Mouse (Mus musculus) macrophage (primary cell): ENCODE measurements at regions not wholly inside any gene's neighbourhood (a gene's known extent, or its start where the extent isn't known, plus 50 kb on each side); places are given as distances from the start of the nearest gene placed in this dataset.
"Not testable (repeated sequence)": the region's sequence is repeated elsewhere in the genome, so short reads cannot be mapped to it uniquely, and the experiment has no call there.

ENCODE experiments used
- H3K27ac ChIP-seq: fragments of 350-480 bp; formaldehyde crosslinking; 2 replicates; pipeline ENCODE4 v1.9.0; 2021
- H3K36me3 ChIP-seq: fragments of 350-480 bp; formaldehyde crosslinking; 2 replicates; pipeline ENCODE4 v1.9.0; 2021; ENCODE audit errors: inconsistent target
- H3K4me3 ChIP-seq: fragments of 350-480 bp; formaldehyde crosslinking; 2 replicates; pipeline ENCODE4 v1.9.0; 2021; ENCODE audit errors: inconsistent target
- H3K79me2 ChIP-seq: fragments of 350-480 bp; formaldehyde crosslinking; 2 replicates; pipeline ENCODE4 v1.9.0; 2021; ENCODE audit errors: inconsistent target
- WGBS: methylation state at CpG from one replicate; pipeline ENCODE4 v1.1.7; 2026; ENCODE audit warnings: inconsistent platforms; ENCODE audit not compliant: missing documents; 5-methylcytosine and 5-hydroxymethylcytosine counted together

DNA sequence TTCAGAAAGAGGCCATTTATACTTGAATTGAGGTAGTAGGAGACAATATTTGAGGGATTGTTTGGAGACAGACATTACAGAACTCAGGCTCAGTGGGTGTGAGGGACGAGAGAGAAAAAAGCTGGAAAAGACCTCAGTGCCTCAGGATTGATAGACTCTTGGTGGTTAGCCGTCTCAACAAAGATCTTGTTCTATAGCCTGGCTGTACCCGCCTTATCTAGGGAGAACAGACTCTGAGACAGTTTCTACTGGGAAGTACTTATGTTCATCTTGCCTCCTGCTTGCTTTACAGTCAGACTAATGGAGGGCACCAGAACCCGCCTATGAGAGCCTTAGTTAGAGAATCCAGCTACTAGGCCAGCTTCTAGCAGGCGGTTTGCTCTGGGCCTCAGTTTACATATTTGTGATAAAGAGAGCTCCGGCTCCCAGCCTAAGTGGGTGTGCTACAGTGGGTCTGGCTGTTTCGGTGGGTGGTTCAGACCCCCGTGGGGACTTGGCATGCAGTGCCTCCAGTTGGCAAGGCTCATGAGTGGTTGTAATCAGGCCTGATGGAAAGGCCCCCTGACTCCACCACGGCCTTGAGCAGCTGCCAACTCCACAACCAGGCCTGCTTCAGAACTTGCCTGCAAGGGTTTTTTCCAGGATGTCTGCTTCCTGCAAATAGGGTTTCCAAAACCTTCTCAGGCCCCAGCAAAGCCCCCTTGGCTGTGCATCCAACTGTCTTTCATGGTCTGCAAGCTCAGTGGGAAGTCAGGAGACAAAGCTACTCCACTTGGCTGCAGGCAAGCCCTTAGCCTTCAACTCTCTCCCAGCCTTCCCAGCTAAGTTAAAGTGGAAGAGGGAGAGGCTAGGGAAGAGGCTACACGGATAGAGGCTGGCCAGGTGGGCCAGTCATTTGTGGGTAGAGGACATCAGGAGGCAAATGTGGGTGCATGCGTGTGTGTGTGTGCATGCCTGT is 124.1 kb downstream of the Zfp36l1 start:
- Histone ChIP-seq H3K79me2 (no peaks in the 10 kb centered on the region), H3K27ac (no peak overlapping the region), H3K36me3 (no peaks in the 10 kb centered on the region), H3K4me3 (no peak overlapping the region)
- 79% methylated on average over 10 of the region's 11 CpGs for WGBS

DNA sequence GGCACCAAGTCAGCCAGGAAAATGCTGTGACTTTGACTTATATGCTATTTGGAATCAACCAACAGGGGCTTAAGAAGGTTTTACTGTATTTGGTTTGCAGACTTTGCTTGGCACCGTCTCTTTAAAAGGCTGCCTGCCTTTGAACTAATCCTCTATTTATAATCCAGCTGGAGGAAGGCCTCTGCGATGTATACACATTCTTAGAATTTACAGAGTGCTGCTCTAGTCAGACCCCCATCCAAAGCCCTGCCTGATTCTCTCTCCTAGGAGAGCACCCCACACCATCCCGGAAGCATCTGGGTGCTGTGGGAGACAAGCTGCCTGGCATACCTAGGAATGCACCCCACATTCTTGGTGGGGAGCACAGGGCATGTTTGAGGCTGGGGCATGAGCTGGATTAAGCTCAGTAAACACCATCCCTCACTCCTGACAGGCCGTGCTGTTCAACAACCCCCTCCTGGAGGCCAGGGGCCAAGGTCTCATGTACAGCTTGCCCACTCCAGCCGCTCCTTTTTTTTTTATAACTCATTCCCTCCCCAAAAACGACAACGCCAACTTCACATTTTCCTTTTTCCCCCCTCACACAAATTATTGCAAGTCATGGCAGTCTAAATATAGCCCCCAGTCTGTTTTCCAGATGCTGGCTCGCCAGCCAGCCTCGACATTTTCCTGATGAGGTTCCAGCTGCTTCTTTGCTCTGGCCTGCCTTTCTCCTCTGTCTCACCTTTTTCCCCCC is 126.4 kb downstream of the Zfp36l1 start:
- no peaks in the 10 kb centered on the region for H3K36me3 ChIP-seq
- WGBS: 44% methylated on average over 9 of the region's 9 CpGs
- no peak overlapping the region for H3K4me3 ChIP-seq
- H3K79me2 ChIP-seq: no peaks in the 10 kb centered on the region
- no peak overlapping the region for H3K27ac ChIP-seq

DNA sequence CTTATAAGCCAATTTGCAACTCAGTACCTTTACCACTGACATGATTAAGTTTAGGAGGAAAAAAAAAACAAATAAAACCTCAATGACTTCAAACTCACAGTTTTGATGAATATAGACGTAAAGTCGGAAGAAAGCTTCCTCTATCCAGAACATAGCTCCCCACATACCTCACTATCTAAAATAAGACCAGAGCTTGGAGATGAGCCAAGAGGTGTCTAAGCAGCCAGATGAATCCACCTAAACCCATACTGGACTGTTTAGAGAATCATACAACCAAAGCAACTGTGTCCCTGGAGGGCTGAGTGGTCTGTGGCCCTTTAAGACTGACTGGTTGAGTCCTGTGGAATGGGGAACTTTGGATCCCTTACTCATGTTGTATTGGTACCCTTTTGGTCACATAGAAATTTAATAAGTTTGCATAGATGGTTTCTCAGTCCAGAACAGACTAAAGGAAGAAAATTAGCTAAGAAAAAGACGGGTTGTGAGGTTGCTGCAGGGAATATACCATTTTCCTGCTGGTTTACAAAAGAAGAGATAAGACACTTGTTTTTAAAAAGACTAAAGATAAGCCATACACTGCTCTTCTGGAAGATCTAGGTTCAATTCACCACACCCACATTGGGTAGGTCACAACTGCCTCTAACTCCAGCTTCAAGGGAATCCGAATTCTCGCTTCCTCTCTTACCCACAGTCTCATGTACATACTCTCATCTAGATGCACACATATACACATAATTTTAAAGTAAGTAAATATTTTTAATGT is 127.6 kb downstream of the Zfp36l1 start:
- no peak overlapping the region for H3K27ac ChIP-seq
- no peaks in the 10 kb centered on the region for H3K79me2 ChIP-seq
- H3K4me3 ChIP-seq: no peak overlapping the region
- H3K36me3 ChIP-seq: no peaks in the 10 kb centered on the region
- 89% methylated on average over 5 of the region's 5 CpGs for WGBS

DNA sequence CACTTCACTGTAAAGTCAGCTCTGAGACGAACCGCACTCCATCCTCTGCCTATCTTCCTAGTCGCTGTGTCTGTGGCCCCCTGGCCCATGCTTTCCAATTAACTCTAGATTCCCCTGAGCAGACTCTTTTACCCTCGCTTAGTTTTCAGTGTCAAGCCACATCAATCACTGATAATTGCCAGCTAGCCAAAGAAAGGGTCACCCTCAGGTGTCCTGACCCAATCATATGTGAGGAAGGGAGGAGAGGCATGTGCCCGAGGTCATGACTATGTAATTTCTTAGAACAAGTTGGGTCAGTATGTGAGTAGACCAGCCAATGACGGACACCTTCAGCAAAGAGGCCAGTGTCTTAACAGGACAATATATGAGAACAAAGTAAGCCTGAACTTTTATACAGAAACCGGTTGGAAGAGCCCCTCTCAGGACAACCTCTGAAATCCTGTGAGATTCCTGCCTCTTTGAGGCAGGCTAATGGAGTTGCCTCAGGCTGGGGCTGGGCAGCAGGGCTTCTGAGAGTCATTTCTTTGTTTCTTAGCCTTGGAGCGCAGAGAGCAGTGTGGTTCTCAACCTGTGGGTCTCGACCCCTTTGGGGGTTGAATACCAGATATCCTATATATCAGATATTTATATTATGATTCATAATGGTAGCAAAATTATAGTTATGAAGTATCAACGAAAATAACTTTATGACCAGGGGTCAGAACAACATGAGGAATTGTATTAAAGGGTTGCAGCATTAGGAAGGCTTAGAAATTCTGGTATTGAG is 128.6 kb downstream of the Zfp36l1 start:
- Histone ChIP-seq H3K27ac (no peak overlapping the region), H3K4me3 (no peak overlapping the region), H3K36me3 (no peaks in the 10 kb centered on the region), H3K79me2 (no peaks in the 10 kb centered on the region)
- WGBS: 93% methylated on average over 10 of the region's 10 CpGs

DNA sequence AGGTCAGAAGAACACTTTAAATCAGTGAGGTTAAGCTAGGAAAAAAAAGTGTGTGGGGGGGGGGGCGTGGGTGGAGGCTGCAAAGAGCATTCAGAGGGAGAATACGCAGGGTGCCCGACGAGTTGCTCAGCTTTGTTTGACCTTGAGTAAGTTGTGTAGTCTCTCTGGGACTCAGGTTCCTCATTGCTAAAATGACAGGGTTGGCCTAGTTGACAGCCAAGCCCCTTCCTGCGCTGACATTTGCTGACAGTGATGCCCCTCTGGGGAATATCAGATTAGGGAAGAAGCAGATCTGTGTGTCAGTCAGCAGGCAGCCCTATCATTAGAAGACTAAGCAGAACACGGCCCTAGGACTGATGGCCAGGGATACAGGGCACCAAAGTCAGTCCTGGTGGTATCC is 129.6 kb downstream of the Zfp36l1 start:
- 48% methylated on average over 6 of the region's 6 CpGs for WGBS
- Histone ChIP-seq H3K4me3 (no peak overlapping the region), H3K79me2 (no peaks in the 10 kb centered on the region), H3K27ac (no peak overlapping the region), H3K36me3 (no peaks in the 10 kb centered on the region)

DNA sequence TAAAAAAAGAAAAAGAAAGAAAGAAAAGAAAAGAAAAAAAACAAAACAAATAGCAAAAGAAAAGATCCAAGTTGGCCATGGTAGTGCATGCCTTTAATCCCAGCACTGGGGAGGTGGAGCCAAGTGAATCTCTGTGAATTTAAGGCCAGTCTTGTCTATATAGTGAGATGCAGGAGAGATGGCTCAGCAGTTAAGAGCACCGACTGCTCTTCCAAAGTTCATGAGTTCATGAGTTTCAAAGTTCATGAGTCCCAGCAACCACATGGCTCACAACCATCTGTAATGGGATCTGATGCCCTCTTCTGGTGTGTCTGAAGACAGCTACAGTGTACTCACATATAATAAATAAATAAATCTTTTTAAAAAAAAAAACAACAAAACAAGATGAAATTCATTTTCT is 130.3 kb downstream of the Zfp36l1 start:
- WGBS: 93% methylated on average over 1 of the region's 1 CpGs
- not testable (repeated sequence) for H3K4me3 ChIP-seq, H3K36me3 ChIP-seq, H3K79me2 ChIP-seq, H3K27ac ChIP-seq

DNA sequence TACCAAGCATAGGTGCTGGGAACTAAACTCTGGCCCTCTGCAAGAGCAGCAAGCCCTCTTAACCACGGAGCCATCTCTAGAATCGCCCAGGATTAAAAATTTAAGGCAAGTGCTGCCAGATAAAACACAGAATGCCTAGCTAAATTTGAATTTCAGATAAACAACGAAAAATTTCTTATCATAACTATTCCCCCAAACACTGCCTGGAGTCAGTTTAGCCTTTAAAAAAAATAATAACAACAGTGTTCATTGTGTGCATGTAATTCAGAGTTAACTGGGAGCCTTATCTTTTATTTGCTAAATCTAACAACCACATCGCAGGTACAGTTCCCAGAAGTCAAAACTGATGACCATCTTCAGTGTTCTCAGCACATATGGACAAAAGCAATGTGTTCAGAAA is 132.1 kb downstream of the Zfp36l1 start:
- 89% methylated on average over 4 of the region's 4 CpGs for WGBS
- H3K36me3 ChIP-seq: no peaks in the 10 kb centered on the region
- no peaks in the 10 kb centered on the region for H3K79me2 ChIP-seq
- no peak overlapping the region for H3K27ac ChIP-seq
- H3K4me3 ChIP-seq: no peak overlapping the region

DNA sequence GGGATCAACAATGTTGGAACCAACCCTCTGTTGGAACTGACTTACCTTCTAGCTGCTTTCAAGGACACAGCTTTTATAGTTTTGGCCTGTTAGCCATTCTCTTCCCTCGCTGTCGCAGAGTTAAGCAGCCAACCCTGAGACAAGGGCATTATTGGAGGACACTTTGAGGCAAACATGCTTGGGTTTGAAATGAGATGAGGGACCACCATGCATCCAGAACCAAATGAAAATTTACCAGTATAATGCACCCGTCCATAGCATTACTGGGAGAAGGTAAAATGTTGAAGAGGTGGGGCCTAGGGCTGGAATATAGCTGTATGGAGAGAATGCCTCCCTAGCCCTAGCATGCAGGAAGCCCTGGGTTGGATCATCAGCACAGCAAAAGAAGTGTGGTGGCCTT is 135.7 kb downstream of the Zfp36l1 start:
- WGBS: 93% methylated on average over 3 of the region's 3 CpGs
- no peak overlapping the region for H3K4me3 ChIP-seq
- no peaks in the 10 kb centered on the region for H3K79me2 ChIP-seq
- no peak overlapping the region for H3K27ac ChIP-seq
- H3K36me3 ChIP-seq: no peaks in the 10 kb centered on the region

DNA sequence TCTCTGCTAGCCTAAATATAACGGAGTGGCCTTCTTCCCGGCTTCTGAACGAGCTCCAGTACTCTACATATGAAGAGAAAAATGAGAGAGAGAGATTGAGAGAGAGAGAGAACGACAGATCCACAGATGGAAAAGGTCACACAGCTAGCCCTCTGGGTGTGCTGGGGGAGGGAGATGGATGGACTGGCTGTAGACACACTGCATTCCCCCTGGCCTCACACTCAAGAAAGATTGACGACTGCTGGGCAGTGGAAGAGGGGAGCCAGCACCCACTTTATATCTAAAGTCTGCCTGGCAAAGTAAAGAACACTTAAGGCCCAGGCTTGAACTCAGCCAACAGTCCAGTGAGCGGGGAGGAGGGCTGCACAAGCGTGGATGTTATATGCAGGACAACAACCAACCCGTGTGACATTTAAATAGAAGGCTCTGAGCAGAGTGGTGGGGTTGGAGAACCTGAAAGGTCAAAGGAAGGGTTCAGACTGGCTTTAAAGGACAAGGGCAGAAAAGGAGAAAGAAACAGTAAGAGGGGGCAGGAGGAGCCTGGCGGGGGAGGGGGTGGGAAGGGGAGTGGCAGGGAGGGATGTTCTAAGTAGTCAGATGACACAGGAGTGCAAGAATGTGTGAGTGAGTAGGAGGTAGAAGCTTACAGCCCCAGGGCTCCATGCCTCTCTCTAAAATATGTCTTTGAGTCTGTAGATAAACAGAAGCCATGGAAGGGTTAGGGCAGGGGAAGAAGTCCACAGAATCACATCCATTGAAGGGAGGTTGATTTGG is 137.2 kb downstream of the Zfp36l1 start:
- WGBS: 95% methylated on average over 9 of the region's 9 CpGs
- no peaks in the 10 kb centered on the region for H3K36me3 ChIP-seq

DNA sequence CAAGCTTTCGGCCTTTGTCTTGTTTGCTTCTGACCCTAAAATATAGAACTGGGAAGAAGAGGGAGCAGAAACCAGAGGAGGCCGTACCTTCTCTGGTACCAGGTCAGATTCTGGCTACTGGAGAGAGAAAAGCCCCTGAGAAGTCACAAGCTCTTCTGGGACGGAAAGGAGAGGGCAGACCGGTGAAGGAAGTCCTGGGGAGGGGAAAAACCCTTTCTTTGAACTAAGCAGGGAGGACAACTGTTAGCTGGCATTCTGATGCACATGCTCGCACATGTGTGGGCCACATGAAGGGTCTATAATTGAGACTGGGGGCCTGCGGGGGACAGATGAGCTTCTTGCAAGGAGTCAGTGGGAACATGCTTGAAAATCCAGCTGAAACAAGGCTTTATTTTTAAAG is 137.8 kb downstream of the Zfp36l1 start:
- H3K79me2 ChIP-seq: no peaks in the 10 kb centered on the region
- no peaks in the 10 kb centered on the region for H3K36me3 ChIP-seq
- no peak overlapping the region for H3K4me3 ChIP-seq
- 88% methylated on average over 6 of the region's 6 CpGs for WGBS
- no peak overlapping the region for H3K27ac ChIP-seq

More for the DNA sequence above, 137.2 kb downstream of the Zfp36l1 start:
- no peaks in the 10 kb centered on the region for H3K79me2 ChIP-seq
- H3K27ac ChIP-seq: no peak overlapping the region
- H3K4me3 ChIP-seq: no peak overlapping the region

DNA sequence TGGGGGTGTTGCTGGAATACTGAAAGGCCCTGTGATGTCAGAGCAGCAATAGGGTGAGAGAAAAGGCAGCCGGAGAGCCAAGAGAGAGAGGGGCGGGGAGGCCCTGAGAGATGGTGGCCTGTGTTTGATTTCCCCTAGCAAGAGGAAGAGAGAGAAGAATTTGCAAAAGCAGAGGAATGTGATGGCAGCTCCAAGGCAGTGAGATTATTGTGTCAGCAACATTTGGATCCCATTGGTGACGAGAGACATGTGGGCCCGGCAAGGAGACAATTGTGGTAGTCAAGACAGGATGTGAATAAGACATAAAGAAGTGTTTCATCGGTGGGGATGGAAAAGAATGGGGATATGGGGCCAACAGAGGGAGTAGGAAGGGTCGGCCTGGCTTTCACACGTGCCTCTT is 138.3 kb downstream of the Zfp36l1 start:
- WGBS: 87% methylated on average over 7 of the region's 7 CpGs
- no peaks in the 10 kb centered on the region for H3K79me2 ChIP-seq
- H3K4me3 ChIP-seq: no peak overlapping the region
- no peak overlapping the region for H3K27ac ChIP-seq
- no peaks in the 10 kb centered on the region for H3K36me3 ChIP-seq

DNA sequence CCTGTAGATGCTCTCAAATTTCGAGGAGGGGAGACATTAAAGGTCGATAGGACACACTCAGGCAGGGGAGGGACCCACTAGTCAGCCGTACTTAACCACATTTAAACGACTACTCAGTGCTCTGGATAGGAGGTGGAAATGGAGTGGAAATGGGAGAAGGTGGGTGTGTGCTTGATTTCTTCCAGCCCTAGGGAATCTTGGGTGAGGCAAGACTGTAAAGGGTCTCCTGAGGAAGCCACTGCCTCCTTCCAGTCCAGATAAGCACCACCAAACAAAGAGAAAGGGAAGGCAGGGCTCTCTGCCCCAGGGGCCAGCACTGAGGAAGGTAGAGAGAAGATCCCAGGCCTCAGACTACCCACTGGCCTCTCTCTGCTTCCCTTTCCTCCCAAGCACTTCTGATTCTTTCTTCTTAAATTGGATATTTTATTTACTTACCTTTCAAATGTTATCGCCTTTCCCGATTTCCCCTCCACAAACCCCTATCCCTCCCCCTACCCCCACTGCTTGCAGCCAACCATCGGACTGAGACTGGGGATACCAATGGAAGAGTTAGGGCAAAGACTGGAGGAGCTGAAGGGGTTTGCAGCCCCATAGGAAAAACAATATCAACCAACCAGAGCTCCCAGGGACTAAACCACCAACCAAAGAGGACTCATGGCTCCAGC is 139.1 kb downstream of the Zfp36l1 start:
- H3K27ac ChIP-seq: no peak overlapping the region
- no peaks in the 10 kb centered on the region for H3K36me3 ChIP-seq
- H3K79me2 ChIP-seq: no peaks in the 10 kb centered on the region
- 88% methylated on average over 6 of the region's 7 CpGs for WGBS
- no peak overlapping the region for H3K4me3 ChIP-seq

DNA sequence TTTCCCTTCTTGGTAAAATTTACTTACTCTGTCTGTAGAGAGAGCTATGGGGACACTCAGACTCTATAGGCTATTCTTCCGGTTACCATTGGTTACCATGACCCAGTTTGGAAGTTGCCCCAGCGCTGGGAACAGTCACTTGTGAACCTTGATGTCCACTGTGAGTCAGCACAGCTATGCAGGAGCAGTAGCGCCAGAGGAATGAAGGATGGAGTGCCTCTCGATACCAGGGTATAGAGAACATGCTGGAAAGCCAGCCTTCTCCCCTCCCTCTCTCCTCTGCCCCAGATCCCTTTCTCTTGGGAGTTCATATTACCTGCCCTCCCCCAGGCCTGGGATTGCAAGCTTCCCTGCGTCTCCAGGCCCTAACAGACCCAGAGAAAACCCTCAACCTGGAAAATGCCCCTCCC is 141.8 kb downstream of the Zfp36l1 start:
- H3K36me3 ChIP-seq: no peaks in the 10 kb centered on the region
- 97% methylated on average over 5 of the region's 5 CpGs for WGBS
- no peak overlapping the region for H3K4me3 ChIP-seq
- no peak overlapping the region for H3K27ac ChIP-seq
- no peaks in the 10 kb centered on the region for H3K79me2 ChIP-seq
